Mouse (Mus musculus) bone marrow, adult 2 months (tissue): ENCODE measurements around the gene Tenm3.

Experiments used
- CTCF ChIP-seq: fragments of 200-500 bp; IDR thresholded peaks from 2 replicates; pipeline ENCODE4 v1.5.1; 2011; ENCODE audit warnings: low read length, control low read depth; ENCODE audit not compliant: control insufficient read depth, insufficient read depth
- POLR2A ChIP-seq: fragments of 200-500 bp; IDR thresholded peaks from 2 replicates; pipeline ENCODE4 v1.6.1; 2011; ENCODE audit warnings: low read depth, mild to moderate bottlenecking, control low read depth, low read length, borderline replicate concordance; ENCODE audit not compliant: control insufficient read depth

- no peak for TF ChIP-seq CTCF
- TF ChIP-seq POLR2A: no peak
These were observed 77.1 kb downstream of the Tenm3 start for GRCm38 (mm10) chr8:48766545-48767234.
